Mouse (Mus musculus) adipocyte (in vitro differentiated cells): ENCODE measurements at regions not wholly inside any gene's neighbourhood (a gene's known extent, or its start where the extent isn't known, plus 50 kb on each side); places are given as distances from the start of the nearest gene placed in this dataset.

Source experiments
- DNase-seq: peaks from one replicate; pipeline ENCODE4 v3.0.0-alpha.2; 2016; ENCODE audit warnings: low spot score

GRCm38 (mm10) chr1:119308719-119309365 lies 113.2 kb downstream of the Inhbb start:
- peak; percentile 65 for DNase-seq

GRCm38 (mm10) chr1:119305315-119305976 lies 116.6 kb downstream of the Inhbb start:
- no peak for DNase-seq

- DNase-seq: no peak
Measured at GRCm38 (mm10) chr1:119304470-119304980, 117.5 kb downstream of the Inhbb start.

GRCm38 (mm10) chr1:119302349-119302995 lies 119.6 kb downstream of the Inhbb start:
- peak; percentile 94 for DNase-seq

- no peak for DNase-seq
Measured at GRCm38 (mm10) chr1:119301931-119302330, 120.1 kb downstream of the Inhbb start.

GRCm38 (mm10) chr1:119301258-119301657 lies 120.8 kb downstream of the Inhbb start:
- DNase-seq: no peak

- peak; percentile 93 for DNase-seq
Measured at GRCm38 (mm10) chr1:119299842-119300752, 122.0 kb downstream of the Inhbb start.

- DNase-seq: no peak
Measured at GRCm38 (mm10) chr1:119298696-119299230, 123.3 kb downstream of the Inhbb start.

GRCm38 (mm10) chr1:119295121-119295520 lies 126.9 kb downstream of the Inhbb start:
- peak; percentile 88 for DNase-seq

GRCm38 (mm10) chr1:119293839-119294238 lies 128.2 kb downstream of the Inhbb start:
- no peak for DNase-seq

- DNase-seq: peak; percentile 12
Measured at GRCm38 (mm10) chr1:119292216-119292615, 129.8 kb downstream of the Inhbb start.

GRCm38 (mm10) chr1:119290165-119290916 lies 131.7 kb downstream of the Inhbb start:
- DNase-seq: no peak

- DNase-seq: no peak
Measured at GRCm38 (mm10) chr1:119289516-119290164, 132.4 kb downstream of the Inhbb start.

GRCm38 (mm10) chr1:119282416-119282815 lies 139.6 kb downstream of the Inhbb start:
- no peak for DNase-seq

GRCm38 (mm10) chr1:119279261-119279660 lies 142.8 kb downstream of the Inhbb start:
- no peak for DNase-seq

GRCm38 (mm10) chr1:119278528-119279201 lies 143.4 kb downstream of the Inhbb start:
- DNase-seq: no peak

- no peak for DNase-seq
Measured at GRCm38 (mm10) chr1:119277990-119278389, 144.1 kb downstream of the Inhbb start.

- no peak for DNase-seq
Measured at GRCm38 (mm10) chr1:119266013-119266412, 156.0 kb downstream of the Inhbb start.

- DNase-seq: no peak
Measured at GRCm38 (mm10) chr1:119265192-119265891, 156.7 kb downstream of the Inhbb start.
